Mouse (Mus musculus) intestine, postnatal 0 days (tissue): Measurements from ENCODE around the gene Ugt1a9. TPM values are rescaled to one million over a fixed set of nuclear protein-coding genes. Genes with fewer than 3 reads are reported as not detected.

Experiments used
- ATAC-seq: fragments of 200-750 bp; cut with Nextera tagmentation; 2 replicates; pipeline ENCODE4 v1.8.0; 2017; ENCODE audit warnings: mild to moderate bottlenecking, moderate TSS enrichment, moderate library complexity
- H3K27ac ChIP-seq: fragments of 300-500 bp; sonication (generic); 2 replicates; pipeline ENCODE4 v1.5.1; 2014; ENCODE audit warnings: mild to moderate bottlenecking, low read depth, low read length, moderate library complexity
- H3K27me3 ChIP-seq: fragments of 300-500 bp; sonication (generic); replicated peaks from 2 replicates; pipeline ENCODE4 v1.6.1; 2014; ENCODE audit warnings: low read length, mixed read lengths; ENCODE audit not compliant: control insufficient read depth, insufficient read depth
- H3K36me3 ChIP-seq: fragments of 300-500 bp; sonication (generic); 2 replicates; pipeline ENCODE4 v1.6.1; 2014; ENCODE audit warnings: mild to moderate bottlenecking, moderate library complexity; ENCODE audit not compliant: control insufficient read depth, insufficient read depth
- H3K4me1 ChIP-seq: fragments of 300-500 bp; sonication (generic); replicated peaks from 2 replicates; pipeline ENCODE4 v1.6.1; 2014; ENCODE audit warnings: antibody characterized with exemption, low read length, mixed read lengths; ENCODE audit not compliant: control insufficient read depth, insufficient read depth
- H3K4me2 ChIP-seq: fragments of 300-500 bp; sonication (generic); replicated peaks from 2 replicates; pipeline ENCODE4 v1.6.1; 2014; ENCODE audit warnings: low read depth, mild to moderate bottlenecking, moderate library complexity
- H3K4me3 ChIP-seq: fragments of 300-500 bp; sonication (generic); 2 replicates; pipeline ENCODE4 v1.5.1; 2014; ENCODE audit warnings: low read depth, low read length
- H3K9ac ChIP-seq: fragments of 300-500 bp; sonication (generic); 2 replicates; pipeline ENCODE4 v1.6.1; 2014; ENCODE audit warnings: mild to moderate bottlenecking, low read depth, low read length
- H3K9me3 ChIP-seq: fragments of 300-500 bp; sonication (generic); 2 replicates; pipeline ENCODE4 v1.6.1; 2016; ENCODE audit warnings: mixed run types; ENCODE audit not compliant: control insufficient read depth
- CTCF ChIP-seq: sonication (generic); IDR thresholded peaks from 2 replicates; pipeline ENCODE4 v1.5.1; 2016; ENCODE audit warnings: low read depth, mild to moderate bottlenecking, control low read depth, antibody characterized with exemption, moderate library complexity
- WGBS: fragments of 180-500 bp; shearing (Covaris S2); extraction: QIAGEN DNeasy Blood & Tissue Kit; methylation state at CpG from one replicate; pipeline ENCODE4 v1.1.7; 2014; 5-methylcytosine and 5-hydroxymethylcytosine counted together
- polyA plus RNA-seq: library from polyadenylated mRNA; unstranded; fragments of >200 nt; fragmentation: Nextera tagmentation; extraction: Ambion mirVana; gene quantifications from 2 replicates; pipeline ENCODE4 v1.2.1, GENCODE M21; 2015

The Ugt1a9 gene
- polyA plus RNA-seq, 1 experiment from 2014 or later, result 38.4 TPM

GRCm38 (mm10) chr1:88070902-88071301, 302 bp downstream of the Ugt1a9 start:
- TF ChIP-seq CTCF, result no peak
- 72% methylated on average over 4 of the region's 4 CpGs for WGBS
- H3K4me1 ChIP-seq, result 0 out of 2 replicates have a peak, but pooled peaks cover 2% of the 10 kb centered on the region
- no peaks in the 10 kb centered on the region for H3K36me3 ChIP-seq
- H3K27ac ChIP-seq, result peak overlapping the region; percentile 3; the same call in 1 of the 2 replicates
- peak overlapping the region; percentile 21 for H3K4me2 ChIP-seq
- no peaks in the 10 kb centered on the region for H3K9me3 ChIP-seq
- H3K27me3 ChIP-seq, result no peaks in the 10 kb centered on the region
- 0 out of 2 replicates have a peak, but pooled peaks have one; percentile 27 for ATAC-seq
- no peak overlapping the region for H3K4me3 ChIP-seq
- no peak overlapping the region for H3K9ac ChIP-seq

- H3K36me3 ChIP-seq, result no peaks in the 10 kb centered on the region
- no peak overlapping the region for H3K4me3 ChIP-seq
- TF ChIP-seq CTCF, result no peak
- H3K9me3 ChIP-seq, result no peaks in the 10 kb centered on the region
- H3K27ac ChIP-seq, result no peak overlapping the region
- no peaks in the 10 kb centered on the region for H3K27me3 ChIP-seq
- no peak for ATAC-seq
- no peak overlapping the region for H3K9ac ChIP-seq
- WGBS, result 64% methylated on average over 2 of the region's 2 CpGs
- H3K4me1 ChIP-seq, result no peaks in the 10 kb centered on the region
- H3K4me2 ChIP-seq, result no peak overlapping the region
These were observed 3.9 kb downstream of the Ugt1a9 start for GRCm38 (mm10) chr1:88074471-88074870.

DNA sequence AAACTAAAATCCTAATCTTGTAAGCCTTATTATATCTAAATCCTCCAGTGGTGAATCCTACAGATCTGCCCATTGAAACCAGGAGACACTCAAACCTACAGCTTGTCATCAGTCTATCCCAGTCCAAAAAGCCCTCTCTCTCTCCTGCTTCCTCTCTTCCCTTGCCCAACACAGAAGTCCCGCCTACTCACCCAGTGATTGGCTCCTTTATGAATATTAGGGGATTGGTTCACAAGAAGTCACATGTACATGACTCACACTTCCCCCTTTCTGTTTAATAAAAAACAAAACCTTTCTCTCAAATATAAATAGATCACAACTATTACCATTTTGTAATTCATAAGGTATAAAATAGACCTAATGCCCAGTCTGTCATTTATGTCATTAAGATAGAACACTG, 6.5 kb downstream of the Ugt1a9 start:
- no peak for TF ChIP-seq CTCF
- no peak overlapping the region for H3K4me3 ChIP-seq
- WGBS, result 100% methylated on average over 1 of the region's 1 CpGs
- ATAC-seq, result no peak
- no peak overlapping the region for H3K9ac ChIP-seq
- no peaks in the 10 kb centered on the region for H3K9me3 ChIP-seq
- H3K27me3 ChIP-seq, result no peaks in the 10 kb centered on the region
- no peaks in the 10 kb centered on the region for H3K4me1 ChIP-seq
- no peak overlapping the region for H3K4me2 ChIP-seq
- no peaks in the 10 kb centered on the region for H3K36me3 ChIP-seq
- H3K27ac ChIP-seq, result no peak overlapping the region

DNA sequence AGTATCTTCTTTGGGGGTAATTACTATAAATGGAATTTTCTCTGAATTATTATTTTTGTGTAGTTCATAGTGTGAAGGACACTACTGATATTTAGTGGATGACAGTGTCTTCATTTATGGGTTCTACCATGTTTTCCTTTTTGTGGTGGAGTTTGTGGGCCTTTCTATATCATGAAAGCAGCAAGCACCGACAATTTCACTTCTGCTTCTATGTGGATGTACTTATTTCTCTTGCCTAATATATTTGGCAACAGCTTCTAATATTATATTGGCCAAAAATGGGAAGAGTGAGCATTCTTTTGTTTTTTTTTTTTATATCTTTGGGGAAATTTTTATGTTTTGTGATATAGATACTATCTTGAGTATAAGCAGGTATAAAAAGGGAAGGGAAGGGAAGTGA, 11.1 kb downstream of the Ugt1a9 start:
- Histone ChIP-seq H3K4me3 (no peak overlapping the region), H3K27ac (no peak overlapping the region), H3K27me3 (no peaks in the 10 kb centered on the region), H3K9me3 (no peaks in the 10 kb centered on the region), H3K9ac (no peak overlapping the region), H3K4me1 (0 out of 2 replicates have a peak, but pooled peaks cover 7% of the 10 kb centered on the region), H3K4me2 (no peak overlapping the region), H3K36me3 (no peaks in the 10 kb centered on the region)
- no peak for TF ChIP-seq CTCF
- no peak for ATAC-seq
- WGBS, result 83% methylated on average over 1 of the region's 1 CpGs

DNA sequence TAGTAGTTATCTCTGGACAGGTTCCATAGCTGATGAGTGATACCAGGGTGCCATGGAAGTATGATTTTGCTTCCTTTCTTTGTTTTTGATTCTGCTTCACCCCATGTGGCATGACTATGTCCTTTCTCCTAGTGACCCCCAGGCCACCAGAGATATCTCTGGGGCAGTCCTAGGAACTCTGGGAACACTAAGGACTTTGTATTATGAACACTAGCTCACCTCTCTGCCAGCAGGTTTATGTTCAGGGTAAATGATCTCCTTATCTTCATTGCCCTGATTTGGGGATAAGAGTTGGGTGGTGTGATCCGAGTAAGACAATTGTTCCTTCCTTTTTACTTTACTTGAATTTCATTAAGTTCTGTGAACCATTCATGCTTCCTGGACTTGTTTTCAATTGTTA, 15.5 kb downstream of the Ugt1a9 start:
- WGBS, result 31% methylated on average over 1 of the region's 1 CpGs
- TF ChIP-seq CTCF, result no peak
- H3K27ac ChIP-seq, result peak overlapping the region; percentile 35; the same call in 1 of the 2 replicates

GRCm38 (mm10) chr1:88087513-88087912, 16.9 kb downstream of the Ugt1a9 start, which contains the start of gene Ugt1a8:
Gene Ugt1a8 (plus strand): TSS chr1:88087813.
- WGBS, result 45% methylated on average over 3 of the region's 3 CpGs

More for the DNA sequence above, 15.5 kb downstream of the Ugt1a9 start:
- Histone ChIP-seq H3K9me3 (no peaks in the 10 kb centered on the region), H3K27me3 (no peaks in the 10 kb centered on the region), H3K4me2 (no peak overlapping the region), H3K4me1 (0 out of 2 replicates have a peak, but pooled peaks cover 7% of the 10 kb centered on the region), H3K9ac (no peak overlapping the region), H3K4me3 (no peak overlapping the region), H3K36me3 (no peaks in the 10 kb centered on the region)
- ATAC-seq, result peak; percentile 82

More at GRCm38 (mm10) chr1:88087513-88087912, 16.9 kb downstream of the Ugt1a9 start, which contains the start of gene Ugt1a8:
- TF ChIP-seq CTCF, result no peak
- H3K9me3 ChIP-seq, result no peaks in the 10 kb centered on the region
- H3K36me3 ChIP-seq, result no peaks in the 10 kb centered on the region
- H3K4me2 ChIP-seq, result no peak within 1 kb of the TSS
- no peaks in the 10 kb centered on the region for H3K27me3 ChIP-seq
- H3K9ac ChIP-seq, result no peak within 1 kb of the TSS
- 0 out of 2 replicates have a peak, but pooled peaks cover 7% of the 10 kb centered on the region for H3K4me1 ChIP-seq
- no peak for ATAC-seq
- no peak within 1 kb of the TSS for H3K4me3 ChIP-seq
- peak within 1 kb of the TSS; percentile 35; the same call in 1 of the 2 replicates for H3K27ac ChIP-seq
